Mouse (Mus musculus) thymus, adult 2 months (tissue): Measurements from ENCODE around the gene Ttc9b. TPM values are rescaled to one million over a fixed set of nuclear protein-coding genes. Genes with fewer than 3 reads are reported as not detected.
"Not testable (repeated sequence)": the region's sequence is repeated elsewhere in the genome, so short reads cannot be mapped to it uniquely, and the experiment has no call there.

Source experiments
- DNase-seq: peaks from one replicate; pipeline ENCODE4 v3.0.0; 2021
- H3K27ac ChIP-seq: fragments of 200-500 bp; 2 replicates; pipeline ENCODE4 v1.5.1; 2012; ENCODE audit warnings: low read length, control low read depth; ENCODE audit not compliant: control insufficient read depth, insufficient read depth
- H3K27me3 ChIP-seq: fragments of 200-500 bp; 2 replicates; pipeline ENCODE4 v1.6.1; 2012; ENCODE audit warnings: mild to moderate bottlenecking, low read length, moderate library complexity, mixed read lengths; ENCODE audit not compliant: control insufficient read depth, insufficient read depth
- H3K36me3 ChIP-seq: fragments of 200-500 bp; 2 replicates; pipeline ENCODE4 v1.6.1; 2012; ENCODE audit warnings: mild to moderate bottlenecking, low read length, moderate library complexity; ENCODE audit not compliant: control insufficient read depth, insufficient read depth
- H3K4me1 ChIP-seq: fragments of 200-500 bp; replicated peaks from 2 replicates; pipeline ENCODE4 v1.6.1; 2012; ENCODE audit warnings: low read length; ENCODE audit not compliant: control insufficient read depth, insufficient read depth
- H3K4me3 ChIP-seq: fragments of 200-500 bp; 2 replicates; pipeline ENCODE4 v1.5.1; 2012; ENCODE audit warnings: mild to moderate bottlenecking, low read length, control low read depth, moderate library complexity; ENCODE audit not compliant: control insufficient read depth, insufficient read depth
- CTCF ChIP-seq: fragments of 200-500 bp; IDR thresholded peaks from 2 replicates; pipeline ENCODE4 v1.5.1; 2012; ENCODE audit warnings: mild to moderate bottlenecking, control low read depth, low read length, moderate library complexity, borderline replicate concordance; ENCODE audit not compliant: control insufficient read depth, poor library complexity, insufficient read depth; ENCODE audit errors: extremely low read depth
- POLR2A ChIP-seq: fragments of 200-500 bp; IDR thresholded peaks from 2 replicates; pipeline ENCODE4 v1.6.1; 2012; ENCODE audit warnings: mild to moderate bottlenecking, low read length, control low read depth, moderate library complexity; ENCODE audit not compliant: control insufficient read depth, poor library complexity, insufficient read depth; ENCODE audit errors: extremely low read depth
- WGBS: fragments of 180-500 bp; shearing (Covaris S2); methylation state at CpG from one replicate; pipeline ENCODE4 v1.1.7; 2018; 5-methylcytosine and 5-hydroxymethylcytosine counted together
- polyA plus RNA-seq: library from polyadenylated mRNA; depleted of rRNA; stranded (reverse); fragments of >200 nt; gene quantifications from 2 replicates; pipeline ENCODE4 v1.2.3, GENCODE M21; 2012

Ttc9b gene
- polyA plus RNA-seq, 1 experiment, result not detected

GRCm38 (mm10) chr7:27634691-27635090 lies 19.0 kb upstream of the Ttc9b start:
- Histone ChIP-seq H3K4me3 (no peak overlapping the region), H3K4me1 (no peaks in the 10 kb centered on the region), H3K27me3 (no peaks in the 10 kb centered on the region), H3K36me3 (peaks cover 48% of the 10 kb centered on the region), H3K27ac (no peak overlapping the region)
- no peak for DNase-seq
- WGBS, result 97% methylated on average over 6 of the region's 6 CpGs
- TF ChIP-seq POLR2A (no peak), CTCF (no peak)

GRCm38 (mm10) chr7:27635094-27635493 lies 18.6 kb upstream of the Ttc9b start:
- WGBS, result 94% methylated on average over 2 of the region's 2 CpGs
- not testable (repeated sequence) for H3K4me1 ChIP-seq, H3K4me3 ChIP-seq, H3K27me3 ChIP-seq, DNase-seq, H3K27ac ChIP-seq
- H3K36me3 ChIP-seq, result peaks cover 44% of the 10 kb centered on the region

GRCm38 (mm10) chr7:27644471-27644870 lies 9.2 kb upstream of the Ttc9b start:
- no peak for DNase-seq
- Histone ChIP-seq H3K27ac (no peak overlapping the region), H3K4me1 (no peaks in the 10 kb centered on the region), H3K4me3 (no peak overlapping the region), H3K27me3 (no peaks in the 10 kb centered on the region), H3K36me3 (no peaks in the 10 kb centered on the region)
- no peak for TF ChIP-seq POLR2A
- WGBS, result 19% methylated on average over 1 of the region's 1 CpGs

- H3K27me3 ChIP-seq, result no peaks in the 10 kb centered on the region
- WGBS, result 90% methylated on average over 7 of the region's 7 CpGs
- no peak overlapping the region for H3K27ac ChIP-seq
- no peaks in the 10 kb centered on the region for H3K4me1 ChIP-seq
- no peak for TF ChIP-seq POLR2A
- no peak for TF ChIP-seq CTCF
- no peak overlapping the region for H3K4me3 ChIP-seq
- DNase-seq, result no peak
- no peaks in the 10 kb centered on the region for H3K36me3 ChIP-seq
Observed at GRCm38 (mm10) chr7:27646516-27646915, 7.2 kb upstream of the Ttc9b start.

- H3K27me3 ChIP-seq, result no peaks in the 10 kb centered on the region
- H3K4me3 ChIP-seq, result no peak overlapping the region
- no peaks in the 10 kb centered on the region for H3K4me1 ChIP-seq
- H3K36me3 ChIP-seq, result no peaks in the 10 kb centered on the region
- H3K27ac ChIP-seq, result no peak overlapping the region
- TF ChIP-seq CTCF (no peak), POLR2A (no peak)
- 92% methylated on average over 6 of the region's 6 CpGs for WGBS
- DNase-seq, result no peak
Observed at GRCm38 (mm10) chr7:27647281-27648002, 6.3 kb upstream of the Ttc9b start.

- Histone ChIP-seq H3K4me3 (no peak overlapping the region), H3K4me1 (no peaks in the 10 kb centered on the region), H3K36me3 (no peaks in the 10 kb centered on the region), H3K27me3 (peaks cover 5% of the 10 kb centered on the region; the same call in 1 of the 2 replicates), H3K27ac (no peak overlapping the region)
- no peak for DNase-seq
- WGBS, result 94% methylated on average over 11 of the region's 11 CpGs
- TF ChIP-seq CTCF (no peak), POLR2A (no peak)
Observed at GRCm38 (mm10) chr7:27649723-27650122, 4.0 kb upstream of the Ttc9b start.

- Histone ChIP-seq H3K4me1 (no peaks in the 10 kb centered on the region), H3K27ac (no peak overlapping the region), H3K36me3 (no peaks in the 10 kb centered on the region), H3K4me3 (no peak overlapping the region), H3K27me3 (peaks cover 5% of the 10 kb centered on the region; the same call in 1 of the 2 replicates)
- TF ChIP-seq POLR2A, result no peak
- no peak for TF ChIP-seq CTCF
- peak; percentile 64 for DNase-seq
- WGBS, result 5% methylated on average over 10 of the region's 10 CpGs
Observed at GRCm38 (mm10) chr7:27650949-27651348, 2.8 kb upstream of the Ttc9b start.
